Mouse (Mus musculus): Measurements from ENCODE around the gene Nxf2. TPM values are rescaled to one million over a fixed set of nuclear protein-coding genes. Genes with fewer than 3 reads are reported as not detected.

The Nxf2 gene
- polyA plus RNA-seq (2015; fragmentation: Nextera tagmentation; extraction: Ambion mirVana) = 0.19 and 0.20 TPM in 2 replicates

GRCm38 (mm10) chrX:134964546-134964945 is at the start of gene Nxf2:
Gene Nxf2 (minus strand): TSS chrX:134964754.
- Histone ChIP-seq H3K4me2 (replicated peaks) (peak within 1 kb of the TSS; percentile 41), H3K4me3 (peak within 1 kb of the TSS; percentile 37), H3K9me3 (no peaks in the 10 kb centered on the region), H3K4me1 (no peaks in the 10 kb centered on the region), H3K36me3 (no peaks in the 10 kb centered on the region), H3K9ac (replicated peaks) (no peak within 1 kb of the TSS), H3K27ac (replicated peaks) (no peak within 1 kb of the TSS), H3K27me3 (no peaks in the 10 kb centered on the region)
- no peak for ATAC-seq (replicated peaks)
- 91% methylated on average over 19 of the region's 19 CpGs for WGBS

DNA sequence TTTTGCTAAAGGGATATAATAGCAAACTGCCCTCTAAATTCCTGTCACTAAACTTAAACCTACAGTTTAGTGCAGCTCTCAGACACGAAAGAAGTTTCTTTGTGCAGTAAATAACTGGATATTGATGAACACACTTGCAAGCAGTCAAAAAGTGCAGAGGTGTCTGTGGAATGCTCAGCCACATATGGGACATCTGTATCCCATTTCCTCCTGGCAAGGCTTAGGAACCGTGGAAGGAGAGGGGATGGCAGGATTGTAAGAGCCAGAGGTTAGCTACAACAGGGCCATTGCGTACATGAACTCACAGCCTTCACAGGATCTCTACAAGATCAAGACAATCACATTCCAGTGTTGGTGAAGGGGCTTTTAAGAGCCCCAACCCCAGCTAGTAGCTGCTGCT is 46.8 kb upstream of the Nxf2 start:
- 63% methylated on average over 3 of the region's 3 CpGs for WGBS
- H3K36me3 ChIP-seq = no peaks in the 10 kb centered on the region
- H3K9ac ChIP-seq (replicated peaks) = no peak overlapping the region
- no peak for ATAC-seq (replicated peaks)
- no peak overlapping the region for H3K4me2 ChIP-seq (replicated peaks)
- H3K4me1 ChIP-seq = peaks cover 6% of the 10 kb centered on the region; the same call in 1 of the 2 replicates
- no peak overlapping the region for H3K4me3 ChIP-seq
- H3K27ac ChIP-seq (replicated peaks) = no peak overlapping the region
- no peaks in the 10 kb centered on the region for H3K9me3 ChIP-seq
- no peaks in the 10 kb centered on the region for H3K27me3 ChIP-seq

DNA sequence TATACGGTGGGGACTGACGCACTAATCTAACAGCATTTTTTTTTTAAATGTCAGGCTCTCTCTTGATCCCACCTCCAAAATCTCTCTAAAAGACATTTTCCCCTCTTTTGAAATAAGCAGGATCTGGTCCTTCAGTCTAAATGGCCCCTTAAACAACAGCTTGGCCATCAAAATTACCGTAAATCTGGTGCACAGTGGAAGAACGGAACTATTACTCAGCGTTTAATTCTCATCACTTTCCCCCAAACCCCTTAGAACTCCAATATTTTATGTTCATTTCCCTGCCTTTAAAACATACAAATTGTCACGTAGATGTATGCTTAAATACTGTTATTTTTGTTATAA is 44.9 kb upstream of the Nxf2 start:
- Histone ChIP-seq H3K27ac (replicated peaks) (peak overlapping the region; percentile 95), H3K27me3 (no peaks in the 10 kb centered on the region), H3K4me3 (peak overlapping the region; percentile 64), H3K9me3 (no peaks in the 10 kb centered on the region), H3K4me1 (peaks cover 6% of the 10 kb centered on the region; the same call in 1 of the 2 replicates), H3K36me3 (no peaks in the 10 kb centered on the region), H3K9ac (replicated peaks) (peak overlapping the region; percentile 43), H3K4me2 (replicated peaks) (peak overlapping the region; percentile 40)
- WGBS = 32% methylated on average over 6 of the region's 6 CpGs
- ATAC-seq (replicated peaks) = no peak; the same call in none of the 2 replicates

GRCm38 (mm10) chrX:135008720-135009470 is 44.3 kb upstream of the Nxf2 start, which contains the start of gene Zmat1:
Gene Zmat1 (minus strand): TSS chrX:135009209.
- Histone ChIP-seq H3K36me3 (no peaks in the 10 kb centered on the region), H3K4me1 (peaks cover 6% of the 10 kb centered on the region; the same call in 1 of the 2 replicates), H3K27ac (replicated peaks) (peak within 1 kb of the TSS; percentile 95), H3K4me2 (replicated peaks) (peak within 1 kb of the TSS; percentile 40), H3K9me3 (no peaks in the 10 kb centered on the region), H3K4me3 (peak within 1 kb of the TSS; percentile 64), H3K9ac (replicated peaks) (peak within 1 kb of the TSS; percentile 77), H3K27me3 (no peaks in the 10 kb centered on the region)
- WGBS = 14% methylated on average over 37 of the region's 65 CpGs
- ATAC-seq (replicated peaks) = peak; percentile 100

- Histone ChIP-seq H3K9ac (replicated peaks) (0 out of 2 replicates have a peak overlapping the region, but pooled peaks have one; percentile 77), H3K27ac (replicated peaks) (no peak overlapping the region; the same call in 1 of the 2 replicates), H3K4me2 (replicated peaks) (peak overlapping the region; percentile 38), H3K4me1 (peaks cover 6% of the 10 kb centered on the region; the same call in 1 of the 2 replicates), H3K9me3 (no peaks in the 10 kb centered on the region), H3K27me3 (no peaks in the 10 kb centered on the region), H3K36me3 (no peaks in the 10 kb centered on the region), H3K4me3 (peak overlapping the region; percentile 64)
- WGBS = 36% methylated on average over 5 of the region's 5 CpGs
- ATAC-seq (replicated peaks) = no peak
Measured at GRCm38 (mm10) chrX:135008021-135008420, 43.5 kb upstream of the Nxf2 start.

DNA sequence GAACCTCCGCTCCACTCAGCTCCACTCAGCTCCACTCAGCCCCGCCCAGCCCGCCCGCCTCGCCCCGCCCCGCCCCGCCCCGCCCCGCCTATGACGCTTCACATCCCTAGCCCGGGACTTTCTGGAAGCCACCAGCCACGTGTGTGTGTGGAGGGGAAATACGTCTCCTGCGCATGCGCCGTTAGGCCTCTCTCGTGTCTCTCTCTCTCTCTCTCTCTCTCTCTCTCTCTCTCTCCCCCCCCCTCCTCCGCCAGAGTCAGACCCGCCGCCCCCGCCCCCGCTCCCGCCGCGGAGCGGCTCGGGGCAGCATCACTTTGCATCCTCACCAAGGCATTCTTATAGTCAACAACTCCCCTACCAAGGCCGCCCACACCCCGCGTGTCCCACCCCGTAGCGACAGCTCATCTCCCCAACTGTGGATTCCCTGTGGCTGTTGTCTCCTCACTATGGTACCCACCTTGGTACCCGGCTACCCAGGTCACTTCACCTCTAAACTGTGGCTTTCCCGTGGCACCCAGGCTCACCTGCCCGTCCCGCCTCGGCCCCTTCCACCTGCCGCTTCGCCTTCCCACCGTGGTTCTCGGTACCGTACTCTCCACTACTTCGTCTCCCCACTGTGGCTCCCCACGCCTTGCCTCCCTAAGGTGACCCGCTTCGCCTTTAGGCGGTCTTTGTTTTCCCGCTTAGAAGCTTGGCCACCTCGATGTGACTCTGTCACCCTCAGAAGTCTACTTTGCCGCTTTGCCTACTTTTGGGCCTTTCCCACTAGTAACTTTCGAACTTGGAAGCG is 1.1 kb downstream of the Nxf2 start:
- peak; percentile 97 for ATAC-seq (replicated peaks)
- no peak overlapping the region for H3K9ac ChIP-seq (replicated peaks)
- no peaks in the 10 kb centered on the region for H3K27me3 ChIP-seq
- H3K9me3 ChIP-seq = no peaks in the 10 kb centered on the region
- H3K4me1 ChIP-seq = no peaks in the 10 kb centered on the region
- no peaks in the 10 kb centered on the region for H3K36me3 ChIP-seq
- 49% methylated on average over 43 of the region's 53 CpGs for WGBS
- H3K27ac ChIP-seq (replicated peaks) = no peak overlapping the region
- peak overlapping the region; percentile 41 for H3K4me2 ChIP-seq (replicated peaks)
- H3K4me3 ChIP-seq = peak overlapping the region; percentile 37

- no peak for ATAC-seq (replicated peaks)
- Histone ChIP-seq H3K4me1 (no peaks in the 10 kb centered on the region), H3K4me2 (replicated peaks) (no peak overlapping the region), H3K27ac (replicated peaks) (no peak overlapping the region), H3K4me3 (no peak overlapping the region), H3K9ac (replicated peaks) (no peak overlapping the region), H3K36me3 (no peaks in the 10 kb centered on the region), H3K27me3 (no peaks in the 10 kb centered on the region), H3K9me3 (no peaks in the 10 kb centered on the region)
- 40% methylated on average over 5 of the region's 5 CpGs for WGBS
Measured at GRCm38 (mm10) chrX:134930361-134930760, 34.2 kb downstream of the Nxf2 start.

DNA sequence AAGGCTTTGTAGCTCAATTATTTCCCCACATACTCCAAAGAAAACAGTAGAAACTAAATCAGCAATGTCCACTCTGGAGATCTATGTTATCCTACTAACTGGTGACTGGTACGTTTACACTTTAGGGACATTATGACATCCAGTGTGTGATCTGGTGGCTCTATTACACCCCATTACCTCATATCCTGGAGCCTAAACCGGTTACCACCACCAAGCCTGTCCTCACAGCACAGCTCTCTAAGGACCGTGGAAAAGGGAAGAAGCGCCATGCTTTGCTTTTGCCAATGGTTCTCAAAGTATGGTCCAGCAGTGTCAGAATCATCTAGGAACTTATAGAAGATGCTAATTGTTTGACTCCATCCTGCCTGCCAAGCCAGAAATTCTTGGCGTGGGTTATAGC is 34.6 kb downstream of the Nxf2 start:
- Histone ChIP-seq H3K4me3 (no peak overlapping the region), H3K4me2 (replicated peaks) (no peak overlapping the region), H3K4me1 (no peaks in the 10 kb centered on the region), H3K27me3 (no peaks in the 10 kb centered on the region), H3K9ac (replicated peaks) (no peak overlapping the region), H3K9me3 (no peaks in the 10 kb centered on the region), H3K27ac (replicated peaks) (no peak overlapping the region), H3K36me3 (no peaks in the 10 kb centered on the region)
- 78% methylated on average over 5 of the region's 5 CpGs for WGBS
- ATAC-seq (replicated peaks) = no peak

DNA sequence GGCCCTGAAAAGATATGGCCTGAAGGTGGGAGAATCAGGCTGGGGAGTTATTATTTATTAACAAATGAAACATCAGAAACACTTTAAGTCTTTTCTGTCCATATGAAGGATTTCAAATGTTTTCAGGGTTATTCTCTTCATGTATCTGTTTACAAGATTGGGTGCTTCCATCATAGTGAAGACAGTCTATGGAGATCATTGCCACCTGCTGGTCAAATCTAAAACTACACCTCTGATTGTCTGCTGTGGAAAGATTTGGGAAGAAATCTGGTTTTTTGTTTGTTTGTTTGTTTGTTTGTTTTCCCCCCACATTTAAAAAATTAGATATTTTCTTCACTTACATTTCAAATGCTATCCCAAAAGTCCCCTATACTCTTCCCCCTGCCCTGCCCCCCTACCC is 39.5 kb downstream of the Nxf2 start:
- Histone ChIP-seq H3K4me2 (replicated peaks) (no peak overlapping the region), H3K9me3 (no peaks in the 10 kb centered on the region), H3K4me3 (no peak overlapping the region), H3K9ac (replicated peaks) (no peak overlapping the region), H3K36me3 (no peaks in the 10 kb centered on the region), H3K27me3 (no peaks in the 10 kb centered on the region), H3K27ac (replicated peaks) (no peak overlapping the region), H3K4me1 (no peaks in the 10 kb centered on the region)
- no peak for ATAC-seq (replicated peaks)

DNA sequence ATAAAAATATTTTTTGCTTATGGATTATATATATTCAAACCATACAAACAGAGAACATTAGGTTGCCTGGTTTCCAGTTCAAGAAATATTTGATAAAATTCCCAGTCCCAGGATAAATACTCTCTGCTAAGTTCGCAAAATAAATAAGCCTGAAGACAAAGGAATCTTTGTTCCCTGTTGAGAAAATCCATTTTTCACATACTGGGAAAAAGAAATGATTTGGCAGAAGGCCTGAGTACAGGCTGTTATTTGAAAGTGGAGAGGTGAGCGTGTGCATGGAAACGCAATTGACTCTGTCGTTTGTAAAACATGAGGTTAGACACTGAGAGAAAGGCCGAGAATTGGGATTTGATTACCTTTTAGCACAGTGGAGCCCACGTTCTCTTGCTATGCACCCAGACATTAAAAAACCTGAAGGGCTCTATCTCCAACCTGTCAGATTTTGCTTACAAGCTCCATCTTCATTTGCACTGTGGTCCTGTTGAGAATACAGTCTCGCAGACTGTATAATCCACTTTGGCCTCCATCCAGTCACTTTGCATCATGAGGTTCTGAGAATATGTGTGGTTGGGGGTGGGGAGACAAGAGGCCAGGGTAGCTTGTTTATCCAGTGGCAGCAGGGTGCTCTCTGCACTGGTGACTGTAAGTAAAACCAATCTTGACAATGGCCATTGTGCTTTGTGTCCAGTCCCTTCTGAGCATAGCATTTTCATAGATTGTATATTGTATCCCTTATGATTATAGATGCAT is 40.7 kb downstream of the Nxf2 start:
- Histone ChIP-seq H3K9me3 (no peaks in the 10 kb centered on the region), H3K27ac (replicated peaks) (no peak overlapping the region), H3K4me3 (no peak overlapping the region), H3K4me2 (replicated peaks) (no peak overlapping the region), H3K4me1 (no peaks in the 10 kb centered on the region), H3K27me3 (no peaks in the 10 kb centered on the region), H3K36me3 (no peaks in the 10 kb centered on the region), H3K9ac (replicated peaks) (no peak overlapping the region)
- WGBS = 51% methylated on average over 7 of the region's 7 CpGs
- no peak for ATAC-seq (replicated peaks)

DNA sequence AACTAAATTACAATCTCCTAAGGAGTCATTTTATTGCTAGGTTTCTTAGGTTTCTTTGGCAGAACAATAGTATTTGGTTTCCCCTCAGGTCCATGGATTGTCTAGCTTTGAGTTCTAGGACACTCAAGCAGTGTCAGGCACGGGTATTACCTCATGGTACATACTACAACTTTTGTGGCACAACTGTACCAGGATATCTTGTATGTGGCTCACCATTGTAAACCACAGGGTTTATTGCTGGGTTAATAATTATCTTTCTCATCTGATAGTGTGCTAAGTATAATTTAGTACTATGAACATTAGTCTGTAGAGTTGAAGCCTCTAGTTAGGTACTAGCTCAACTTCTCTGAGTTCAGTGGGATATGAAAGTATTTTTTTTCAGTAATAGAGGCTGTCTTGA is 45.3 kb downstream of the Nxf2 start:
- Histone ChIP-seq H3K4me2 (replicated peaks) (no peak overlapping the region), H3K27me3 (no peaks in the 10 kb centered on the region), H3K9ac (replicated peaks) (no peak overlapping the region), H3K9me3 (no peaks in the 10 kb centered on the region), H3K36me3 (no peaks in the 10 kb centered on the region), H3K4me1 (no peaks in the 10 kb centered on the region), H3K4me3 (no peak overlapping the region), H3K27ac (replicated peaks) (no peak overlapping the region)
- ATAC-seq (replicated peaks) = no peak
- 67% methylated on average over 1 of the region's 1 CpGs for WGBS

GRCm38 (mm10) chrX:134915745-134916144 is 48.8 kb downstream of the Nxf2 start:
- Histone ChIP-seq H3K4me1 (no peaks in the 10 kb centered on the region), H3K27ac (replicated peaks) (no peak overlapping the region), H3K36me3 (no peaks in the 10 kb centered on the region), H3K9me3 (no peaks in the 10 kb centered on the region), H3K4me2 (replicated peaks) (no peak overlapping the region), H3K9ac (replicated peaks) (no peak overlapping the region), H3K4me3 (no peak overlapping the region), H3K27me3 (no peaks in the 10 kb centered on the region)
- no peak for ATAC-seq (replicated peaks)
- WGBS = 64% methylated on average over 2 of the region's 2 CpGs
